ENCODE assay signal across 28 mouse cellular contexts in genomic region chr14:21746846-21747245, GRCm38 (mm10). TPM values are rescaled to one million over a fixed set of nuclear protein-coding genes. Genes with fewer than 3 reads are reported as not detected.
A peak's percentile ranks its signal among the peaks of the same experiment; 100 is the strongest.
DNase-seq lines count a peak whose midpoint lies in the region; TF ChIP-seq lines count a peak whose summit lies in the region.
"Had no signal": no experiment of that assay in that cellular context is flagged by ENCODE, and none has a peak within 500 bp of the region (broad histone marks: within the 10 kb centered on the region; RNA-seq: fewer than 3 reads in every experiment).

No protein-coding gene starts in this region.

- peaks cover 13% of the 10 kb centered on the region; the same call in 1 of the 2 replicates for H3K27me3 ChIP-seq in embryonic facial prominence, embryonic 10.5 days (replicated peaks; ENCODE audit: low read depth, poor library complexity, severe bottlenecking)
- no peaks in the 10 kb centered on the region for H3K27me3 ChIP-seq in myocyte (ENCODE audit: control insufficient read depth, insufficient read depth, insufficient read length)
- H3K27me3 ChIP-seq: embryonic facial prominence, embryonic 15.5 days; Patski had no signal

- peak; percentile 58 for DNase-seq in heart, adult 11 months
- DNase-seq in heart, adult 18-20 months: no peak
- DNase-seq in lung, postnatal 25 days (ENCODE audit: low spot score): peak; percentile 49
- no peak for DNase-seq in lung, postnatal 4 days
- DNase-seq in embryonic facial prominence, embryonic 10.5 days (ENCODE audit: low spot score): peak; percentile 5
- no peak for DNase-seq in thymus, postnatal 4 days
- no peak for DNase-seq in layer of hippocampus, adult 2 months (ENCODE audit: low spot score in 2 of 2)
- DNase-seq: adrenal gland, adult 8-10 months; adrenal gland, postnatal 14 days; adrenal gland, postnatal 36 days; cerebellum, adult 11-12 months; cerebellum, adult 2 months; cerebellum, adult 9-10 months; cerebellum, postnatal 10 days; cerebellum, postnatal 25 days had no signal

- TF ChIP-seq POLR2A in myocyte (IDR thresholded peaks at IDR 0.05; ENCODE audit: insufficient read length, low read depth): no peak

- peaks cover 25% of the 10 kb centered on the region for H3K4me1 ChIP-seq in embryonic facial prominence, embryonic 10.5 days

- WGBS in embryonic facial prominence, embryonic 10.5 days: 94% methylated on average over 2 of the region's 2 CpGs

- H3K27ac ChIP-seq in embryonic facial prominence, embryonic 10.5 days (replicated peaks): no peak overlapping the region
- H3K27ac ChIP-seq in layer of hippocampus, adult 2 months: no peak overlapping the region
- H3K27ac ChIP-seq: embryonic facial prominence, embryonic 13.5 days; embryonic facial prominence, embryonic 15.5 days; forebrain, embryonic 10.5 days; forebrain, embryonic 12.5 days had no signal

- peak overlapping the region; percentile 4 for H3K4me2 ChIP-seq in myocyte (ENCODE audit: low read depth)
- H3K4me2 ChIP-seq: embryonic facial prominence, embryonic 13.5 days; embryonic facial prominence, embryonic 15.5 days; forebrain, embryonic 12.5 days had no signal

- H3K9me3 ChIP-seq in embryonic facial prominence, embryonic 10.5 days: no peaks in the 10 kb centered on the region
- H3K9me3 ChIP-seq: embryonic facial prominence, embryonic 13.5 days; embryonic facial prominence, embryonic 15.5 days; forebrain, embryonic 10.5 days; forebrain, embryonic 12.5 days had no signal

- no peak overlapping the region for H3ac ChIP-seq in myocyte (ENCODE audit: control insufficient read depth, insufficient read length)

- H3K36me3 ChIP-seq in embryonic facial prominence, embryonic 10.5 days (replicated peaks): no peaks in the 10 kb centered on the region
- H3K36me3 ChIP-seq in myocyte (ENCODE audit: control insufficient read depth, insufficient read depth): no peaks in the 10 kb centered on the region
- H3K36me3 ChIP-seq: embryonic facial prominence, embryonic 13.5 days; embryonic facial prominence, embryonic 15.5 days; forebrain, embryonic 10.5 days; forebrain, embryonic 12.5 days had no signal

- H3K4me3 ChIP-seq in embryonic facial prominence, embryonic 10.5 days: no peak overlapping the region
- no peak overlapping the region for H3K4me3 ChIP-seq in myocyte
- no peak overlapping the region for H3K4me3 ChIP-seq in layer of hippocampus, adult 2 months
- H3K4me3 ChIP-seq: embryonic facial prominence, embryonic 13.5 days; embryonic facial prominence, embryonic 15.5 days; erythroblast, embryonic 14.5 days; forebrain, embryonic 10.5 days; forebrain, embryonic 12.5 days had no signal

- peaks cover 12% of the 10 kb centered on the region for H3K79me2 ChIP-seq in myocyte (ENCODE audit: control insufficient read depth, insufficient read depth)

- no peak for TF ChIP-seq CTCF in layer of hippocampus, adult 2 months (conservative IDR thresholded peaks at IDR 0.05)

TF ChIP-seq in myocyte, 11 proteins besides CTCF, POLR2A, EP300 and RAD21:
- TF ChIP-seq POLR2AphosphoS2 (IDR thresholded peaks at IDR 0.05; ENCODE audit: insufficient read length, low read depth) (no peak), MYOG (IDR thresholded peaks at IDR 0.05; ENCODE audit: control insufficient read depth in 1 of 3, insufficient read depth in 1 of 3, insufficient read length in 2 of 3, low read depth in 2 of 3) (no peak), REST (IDR thresholded peaks at IDR 0.05; ENCODE audit: insufficient read depth, insufficient read length) (no peak), SRF (IDR thresholded peaks at IDR 0.05; ENCODE audit: control insufficient read depth, insufficient read length, low read depth) (no peak), TCF12 (IDR thresholded peaks at IDR 0.05; ENCODE audit: insufficient read depth, poor library complexity, severe bottlenecking) (no peak), USF1 (IDR thresholded peaks at IDR 0.05; ENCODE audit: low read depth) (no peak), CEBPB (IDR thresholded peaks at IDR 0.05; ENCODE audit: insufficient read depth, poor library complexity, severe bottlenecking) (no peak)

RNA-seq across cellular contexts. Expression of gene Samd8, which starts 3.5 kb away (rescaled TPM):
- 10 to 100 TPM; 30.7 to 33.5 TPM for total RNA-seq in heart, adult 18-20 months (2021)
- polyA plus RNA-seq in embryonic facial prominence, embryonic 10.5 days (2016; fragmentation: Nextera tagmentation; extraction: Ambion mirVana): 9.5 and 10.4 TPM in 2 replicates
- polyA plus RNA-seq in myocyte (2012; fragmentation: generic; extraction: Trizol): 27.8 TPM
- 10 to 100 TPM; 79.3 to 82.6 TPM for total RNA-seq in layer of hippocampus, adult 2 months (2021)

RNA-seq across cellular contexts. Expression of gene Dusp13, which starts 4.1 kb away (rescaled TPM):
- 1 to 10 TPM in 1 of 2 experiments, under 1 TPM in 1; 0.59 to 1.5 TPM for total RNA-seq in heart, adult 18-20 months (2021)
- 0.55 TPM in 1 of 2 replicates, not detected in the other for polyA plus RNA-seq in embryonic facial prominence, embryonic 10.5 days (2016; fragmentation: Nextera tagmentation; extraction: Ambion mirVana)
- polyA plus RNA-seq in myocyte (2012; fragmentation: generic; extraction: Trizol): 24.6 TPM
- under 1 TPM; 0.32 to 0.84 TPM for total RNA-seq in layer of hippocampus, adult 2 months (2021)
- total RNA-seq: adrenal gland, postnatal 14 days; MEL had no signal
- polyA plus RNA-seq: activated CD4-positive, CD25-positive, alpha-beta regulatory T cell, adult 4 months; embryonic facial prominence, embryonic 11.5 days; erythroblast, embryonic 14.5 days; forebrain, embryonic 10.5 days; forebrain, embryonic 12.5 days; forebrain, embryonic 14.5 days; forebrain, embryonic 16.5 days had no signal

RNA-seq across cellular contexts. Expression of gene Dupd1, which starts 32.5 kb away (rescaled TPM):
- total RNA-seq in heart, adult 18-20 months (2021): under 1 TPM; 0.22 to 0.26 TPM
- not detected in 2 replicates for polyA plus RNA-seq in embryonic facial prominence, embryonic 10.5 days (2016; fragmentation: Nextera tagmentation; extraction: Ambion mirVana)
- polyA plus RNA-seq in myocyte (2012; fragmentation: generic; extraction: Trizol): 0.14 TPM
- total RNA-seq in layer of hippocampus, adult 2 months (2021): under 1 TPM in 1 of 2 experiments, not detected in 1; 0.42 TPM
- total RNA-seq: ES-E14, MEL had no signal
- polyA plus RNA-seq: activated CD4-positive, CD25-positive, alpha-beta regulatory T cell, adult 4 months; cerebellum, adult 2 months; embryonic facial prominence, embryonic 15.5 days; forebrain, embryonic 10.5 days; forebrain, embryonic 12.5 days; forebrain, embryonic 14.5 days; Patski had no signal

Comparison
In these comparisons a context has a peak if more than half of its experiments do, and no peak if none do; other contexts are left out.
1. DNase-seq: peak in heart, adult 11 months (single experiment), lung, postnatal 25 days (single experiment) and embryonic facial prominence, embryonic 10.5 days (single experiment); none in heart, adult 18-20 months (0 of 2), lung, postnatal 4 days (0 of 2), thymus, postnatal 4 days (single experiment) and layer of hippocampus, adult 2 months (0 of 2).